ENCODE assay signal across 7 mouse cellular contexts in genomic region chr1:156997476-156998305, GRCm38 (mm10). TPM values are rescaled to one million over a fixed set of nuclear protein-coding genes. Genes with fewer than 3 reads are reported as not detected.
DNase-seq lines count a peak whose midpoint lies in the region; ATAC-seq and TF ChIP-seq lines count a peak whose summit lies in the region.

No protein-coding gene starts in this region.

- no peaks in the 10 kb centered on the region for H3K36me3 ChIP-seq in hindbrain, postnatal 0 days (ENCODE audit: insufficient read depth, low read length)

- peak; percentile 84 for ATAC-seq in hindbrain, postnatal 0 days

- H3K27ac ChIP-seq in hindbrain, postnatal 0 days = no peak overlapping the region

- TF ChIP-seq CTCF in hindbrain, postnatal 0 days (IDR thresholded peaks at IDR 0.05; ENCODE audit: low read depth) = no peak

- H3K9me3 ChIP-seq in hindbrain, postnatal 0 days (ENCODE audit: low read length) = no peaks in the 10 kb centered on the region

- 21% methylated on average over 12 of the region's 12 CpGs for WGBS in hindbrain, postnatal 0 days

- DNase-seq in right cerebral cortex, postnatal 10 days (ENCODE audit: low spot score in 2 of 2) = peak; percentile 46 to 51
- DNase-seq in right cerebral cortex, adult 2 months (ENCODE audit: low spot score in 2 of 2) = no peak
- DNase-seq in embryo, embryonic 10 days (ENCODE audit: low spot score) = peak; percentile 68
- DNase-seq in hindbrain, postnatal 0 days (ENCODE audit: low spot score) = peak; percentile 75
- DNase-seq in retina, embryonic 14.5 days (ENCODE audit: low spot score) = peak; percentile 71
- no peak for DNase-seq in kidney, adult 8-10 months
- no peak for DNase-seq in frontal cortex, postnatal 36 days (ENCODE audit: low spot score in 2 of 2)

- no peaks in the 10 kb centered on the region for H3K27me3 ChIP-seq in hindbrain, postnatal 0 days (ENCODE audit: insufficient read depth, low read length)

- H3K9ac ChIP-seq in hindbrain, postnatal 0 days (replicated peaks; ENCODE audit: low read length) = no peak overlapping the region

- no peak overlapping the region for H3K4me2 ChIP-seq in hindbrain, postnatal 0 days (ENCODE audit: low read depth, low read length)

- 0 out of 2 replicates have a peak, but pooled peaks cover 10% of the 10 kb centered on the region for H3K4me1 ChIP-seq in hindbrain, postnatal 0 days (ENCODE audit: insufficient read depth, low read length)

- H3K4me3 ChIP-seq in hindbrain, postnatal 0 days (ENCODE audit: low read length) = no peak overlapping the region

RNA-seq across cellular contexts. Expression of gene Ralgps2, which starts 58.3 kb away (rescaled TPM):
- 52.8 and 53.6 TPM in 2 replicates for total RNA-seq in hindbrain, postnatal 0 days (2014; rRNA removed)
- polyA plus RNA-seq in hindbrain, postnatal 0 days (2015; fragmentation: Nextera tagmentation; extraction: Ambion mirVana) = 70.1 and 75.5 TPM in 2 replicates

Comparison
In these comparisons a context has a peak if more than half of its experiments do, and no peak if none do; other contexts are left out.
1. DNase-seq: peak in right cerebral cortex, postnatal 10 days (2 of 2), embryo, embryonic 10 days (single experiment), hindbrain, postnatal 0 days (single experiment) and retina, embryonic 14.5 days (single experiment); none in right cerebral cortex, adult 2 months (0 of 2), kidney, adult 8-10 months (0 of 2) and frontal cortex, postnatal 36 days (0 of 2).